ENCODE assay signal across 14 mouse cellular contexts in the genomic region with DNA sequence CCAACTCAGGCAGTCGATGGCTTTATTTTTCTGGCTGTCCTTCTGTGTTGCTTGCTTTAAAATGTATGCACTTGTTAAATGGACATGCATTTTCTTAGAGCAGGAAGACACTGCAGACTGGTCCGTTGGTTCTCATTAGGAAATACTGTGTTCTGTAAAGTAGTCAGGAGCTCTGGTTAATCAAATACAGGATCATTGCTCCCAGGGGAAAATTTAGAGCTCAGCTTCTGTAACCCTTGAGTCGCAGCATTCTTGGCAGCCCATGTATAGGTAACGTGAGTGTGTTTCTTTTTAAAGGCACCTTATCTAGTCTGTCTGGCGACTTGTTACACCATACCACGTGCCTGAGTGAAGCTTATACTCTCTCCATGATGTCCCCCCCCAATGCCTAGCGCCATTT.
"Had no signal": no experiment of that assay in that cellular context is flagged by ENCODE, and none has a peak within 500 bp of the region (broad histone marks: within the 10 kb centered on the region; RNA-seq: fewer than 3 reads in every experiment).

No protein-coding gene starts in this region.

- H3K4me2 ChIP-seq: intestine, embryonic 15.5 days; limb, embryonic 12.5 days; liver, embryonic 13.5 days; lung, embryonic 15.5 days; midbrain, embryonic 12.5 days; neural tube, embryonic 12.5 days; stomach, embryonic 15.5 days had no signal

- H3K4me3 ChIP-seq: intestine, embryonic 15.5 days; layer of hippocampus, adult 2 months; limb, embryonic 12.5 days; liver, embryonic 13.5 days; lung, embryonic 15.5 days; megakaryocyte, embryonic 14.5 days; midbrain, embryonic 12.5 days; neural tube, embryonic 12.5 days; stomach, embryonic 15.5 days had no signal

- H3K9me3 ChIP-seq: intestine, embryonic 15.5 days; limb, embryonic 12.5 days; liver, embryonic 13.5 days; lung, embryonic 15.5 days; megakaryocyte, embryonic 14.5 days; midbrain, embryonic 12.5 days; neural tube, embryonic 12.5 days; stomach, embryonic 15.5 days had no signal

- H3K27me3 ChIP-seq: intestine, embryonic 15.5 days; limb, embryonic 12.5 days; liver, embryonic 13.5 days; lung, embryonic 15.5 days; megakaryocyte, embryonic 14.5 days; neural tube, embryonic 12.5 days; stomach, embryonic 15.5 days had no signal

- H3K36me3 ChIP-seq: intestine, embryonic 15.5 days; neural tube, embryonic 12.5 days had no signal

- H3K27ac ChIP-seq: intestine, embryonic 15.5 days; limb, embryonic 12.5 days; liver, embryonic 13.5 days; lung, embryonic 15.5 days; macrophage; midbrain, embryonic 12.5 days; neural tube, embryonic 12.5 days; stomach, embryonic 15.5 days had no signal

- ATAC-seq: intestine, embryonic 15.5 days; liver, postnatal 0 days had no signal

- DNase-seq: liver; liver, embryonic 13.5 days; liver, postnatal 0 days; lung, postnatal 14 days; right cerebral cortex, postnatal 14 days had no signal

- H3K9ac ChIP-seq: intestine, embryonic 15.5 days; limb, embryonic 12.5 days; liver, embryonic 13.5 days; liver, postnatal 0 days; lung, embryonic 15.5 days; midbrain, embryonic 12.5 days; neural tube, embryonic 12.5 days; stomach, embryonic 15.5 days had no signal
